Mouse (Mus musculus) left cerebral cortex, adult 11 months (tissue): ENCODE data around the gene Gpatch11.
A peak's percentile ranks its signal among the peaks of the same experiment; 100 is the strongest.
"Not testable (repeated sequence)": the region's sequence is repeated elsewhere in the genome, so short reads cannot be mapped to it uniquely, and the experiment has no call there.

Source experiments
- DNase-seq: peaks from one replicate; pipeline ENCODE4 v3.0.0; 2022; ENCODE audit warnings: low spot score

The Gpatch11 gene

GRCm38 (mm10) chr17:78834856-78835835, at the start of gene Gpatch11, which contains the start of gene Heatr5b:
Gene Gpatch11, plus strand, starts transcription at chr17:78835567.
Gene Heatr5b, minus strand, starts transcription at chr17:78835364.
- peak; percentile 95 for DNase-seq

GRCm38 (mm10) chr17:78788273-78788672, 47.1 kb upstream of the Gpatch11 start:
- not testable (repeated sequence) for DNase-seq

GRCm38 (mm10) chr17:78791068-78791689, 44.2 kb upstream of the Gpatch11 start:
- no peak for DNase-seq

- DNase-seq = no peak
Measured at GRCm38 (mm10) chr17:78791690-78792070, 43.7 kb upstream of the Gpatch11 start.

- no peak for DNase-seq
Measured at GRCm38 (mm10) chr17:78792122-78792521, 43.2 kb upstream of the Gpatch11 start.

GRCm38 (mm10) chr17:78794390-78794789, 41.0 kb upstream of the Gpatch11 start:
- DNase-seq = no peak

- DNase-seq = no peak
Measured at GRCm38 (mm10) chr17:78797222-78797621, 38.1 kb upstream of the Gpatch11 start.

GRCm38 (mm10) chr17:78809019-78809418, 26.3 kb upstream of the Gpatch11 start:
- no peak for DNase-seq

- no peak for DNase-seq
Measured at GRCm38 (mm10) chr17:78809582-78809981, 25.8 kb upstream of the Gpatch11 start.

GRCm38 (mm10) chr17:78824346-78824745, 11.0 kb upstream of the Gpatch11 start:
- no peak for DNase-seq

GRCm38 (mm10) chr17:78836056-78836455, 689 bp downstream of the Gpatch11 start:
- no peak for DNase-seq

- no peak for DNase-seq
Measured at GRCm38 (mm10) chr17:78842271-78842928, 7.0 kb downstream of the Gpatch11 start.

- DNase-seq = no peak
Measured at GRCm38 (mm10) chr17:78856243-78856642, 20.9 kb downstream of the Gpatch11 start.

- no peak for DNase-seq
Measured at GRCm38 (mm10) chr17:78873886-78874285, 38.5 kb downstream of the Gpatch11 start.

- no peak for DNase-seq
Measured at GRCm38 (mm10) chr17:78881878-78882304, 46.5 kb downstream of the Gpatch11 start.

- peak; percentile 9 for DNase-seq
Measured at GRCm38 (mm10) chr17:78882401-78883112, 47.2 kb downstream of the Gpatch11 start, which contains the start of gene Eif2ak2. Gene Eif2ak2, minus strand, starts transcription at chr17:78882573.

- no peak for DNase-seq
Measured at GRCm38 (mm10) chr17:78883291-78883690, 47.9 kb downstream of the Gpatch11 start.

- no peak for DNase-seq
Measured at GRCm38 (mm10) chr17:78885286-78886065, 50.1 kb downstream of the Gpatch11 start.

- DNase-seq = no peak
Measured at GRCm38 (mm10) chr17:78888554-78888953, 53.2 kb downstream of the Gpatch11 start.

- DNase-seq = no peak
Measured at GRCm38 (mm10) chr17:78889184-78889583, 53.8 kb downstream of the Gpatch11 start.

GRCm38 (mm10) chr17:78891020-78891419, 55.7 kb downstream of the Gpatch11 start:
- DNase-seq = no peak
